Mouse (Mus musculus) adrenal gland, postnatal 14 days (tissue): ENCODE data around the gene Bcl9. TPM values are rescaled to one million over a fixed set of nuclear protein-coding genes. Genes with fewer than 3 reads are reported as not detected.

Experiments used
- DNase-seq: peaks from one replicate; pipeline ENCODE4 v3.0.0; 2021; ENCODE audit warnings: mixed read lengths
- total RNA-seq: library from RNA; stranded (reverse); gene quantifications from 2 replicates; pipeline ENCODE4 v1.2.3, GENCODE M21; 2021

Bcl9 gene
- total RNA-seq, 1 experiment from 2014 or later = 14.7 TPM

DNA sequence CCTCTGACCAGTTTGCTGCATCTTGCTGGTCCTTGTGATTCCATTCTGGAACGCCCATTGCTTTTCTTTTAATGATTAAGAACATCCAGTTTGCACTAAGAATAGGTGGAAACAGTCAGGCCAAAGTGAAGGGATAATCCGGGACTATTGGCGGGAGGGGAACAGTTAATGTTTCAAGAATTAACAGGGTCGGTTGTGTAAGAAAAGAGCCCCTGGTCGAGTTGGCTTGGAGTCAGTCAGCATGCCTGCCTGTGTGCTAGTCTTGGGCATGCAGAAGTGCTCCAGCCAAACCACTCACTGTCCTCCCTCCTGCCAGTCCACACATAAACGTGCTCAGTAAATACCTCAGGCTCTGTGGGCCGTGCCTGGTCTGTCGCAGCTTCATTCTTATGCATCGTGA lies 125.5 kb downstream of the Bcl9 start:
- DNase-seq = no peak

DNA sequence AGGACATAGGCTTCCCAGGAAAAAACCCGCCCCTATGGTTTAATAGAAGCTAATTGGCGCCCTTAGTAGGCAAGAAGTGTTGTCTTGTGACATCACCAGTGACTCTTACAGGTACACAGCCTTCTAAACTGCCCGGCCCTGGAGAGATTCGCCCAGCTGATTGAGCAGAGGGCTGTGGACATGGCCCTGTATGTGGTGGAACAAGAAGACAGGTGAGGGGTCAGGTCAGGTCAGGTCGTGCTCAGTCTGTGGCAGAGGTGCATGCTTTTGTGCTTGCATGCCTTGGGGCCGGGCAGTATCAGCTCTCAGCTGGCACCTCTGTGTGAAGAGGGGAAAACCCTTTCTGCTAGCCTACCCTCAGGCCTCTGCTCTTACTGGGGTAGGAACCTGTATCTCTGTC lies 126.2 kb downstream of the Bcl9 start:
- no peak for DNase-seq

DNA sequence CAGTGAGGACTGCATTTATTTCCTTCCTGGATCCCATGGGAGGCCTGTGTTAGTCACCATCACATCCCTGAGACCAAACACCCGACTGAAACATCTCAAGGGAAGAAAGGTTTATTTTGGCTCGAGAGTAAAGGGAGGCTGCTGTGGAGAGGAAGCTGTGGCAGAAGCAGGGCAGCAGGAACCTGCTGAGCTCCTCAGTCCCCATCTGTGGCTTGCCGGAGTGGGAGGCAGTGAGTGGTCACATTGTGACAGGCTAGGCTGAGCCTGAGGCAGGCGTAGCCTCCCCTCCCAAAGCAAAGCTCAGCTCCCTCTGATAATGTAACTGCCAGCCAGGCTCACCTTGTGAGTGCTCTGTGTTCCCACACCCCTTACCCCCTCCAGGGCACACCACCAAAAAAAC lies 130.6 kb downstream of the Bcl9 start:
- no peak for DNase-seq

DNA sequence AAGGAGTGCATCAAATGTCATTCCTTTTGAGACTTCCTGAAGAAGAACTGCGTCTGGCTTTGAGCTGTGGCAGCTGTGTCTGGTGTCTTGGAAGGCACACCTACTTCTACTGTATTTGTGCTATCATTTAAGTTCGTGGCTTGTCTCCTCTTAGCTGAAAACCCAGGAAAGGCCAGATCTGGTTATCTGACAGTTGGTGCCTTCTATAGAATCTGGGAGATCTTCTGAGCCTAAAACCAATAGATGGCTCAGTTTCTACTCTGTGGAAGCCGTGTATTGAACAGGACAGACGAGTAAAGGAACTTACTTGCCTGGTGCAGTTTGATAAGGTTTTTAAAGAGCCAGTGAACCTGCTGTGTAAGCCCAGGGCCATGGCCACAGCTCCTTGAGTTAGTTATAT lies 133.2 kb downstream of the Bcl9 start:
- DNase-seq = no peak

DNA sequence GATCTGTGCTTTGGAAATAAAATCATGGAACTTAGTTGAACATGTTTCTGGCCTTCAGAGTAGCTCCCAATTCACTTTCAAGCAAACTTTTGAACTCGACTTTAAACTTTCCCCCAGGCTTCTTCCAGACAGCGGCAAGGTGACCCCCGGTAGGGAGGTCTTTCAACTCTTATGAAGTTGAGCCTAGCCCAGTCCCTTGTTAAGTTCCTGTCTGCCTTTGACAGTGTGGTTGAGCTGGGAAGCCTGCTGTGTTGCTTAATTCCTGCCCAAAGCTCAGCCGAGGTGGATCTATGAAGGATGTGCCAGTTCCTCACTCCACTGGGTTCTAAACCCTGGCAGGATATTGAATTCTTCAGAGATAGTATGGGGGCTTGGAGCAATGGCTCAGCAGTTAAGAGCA lies 135.9 kb downstream of the Bcl9 start:
- DNase-seq = no peak

DNA sequence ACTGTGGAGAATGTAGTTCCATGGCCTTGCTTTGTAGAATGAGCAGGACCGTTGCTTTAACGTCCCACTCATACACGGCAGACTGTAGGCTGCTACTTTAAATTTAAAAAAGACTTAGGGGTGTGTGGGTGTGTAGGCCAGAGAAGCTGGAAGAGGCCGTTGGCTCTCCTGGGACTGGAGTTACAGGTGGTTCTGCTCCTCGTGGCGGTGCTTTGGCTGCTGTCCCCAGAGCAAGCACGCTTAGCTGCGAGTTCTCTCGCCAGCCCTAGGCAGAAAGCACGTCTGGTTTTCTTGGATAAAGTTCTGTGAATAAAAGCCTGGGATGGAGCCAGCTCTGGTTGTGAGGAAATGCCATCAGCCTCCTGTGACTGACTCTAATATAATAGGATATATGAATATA lies 136.8 kb downstream of the Bcl9 start:
- DNase-seq = peak; percentile 51

DNA sequence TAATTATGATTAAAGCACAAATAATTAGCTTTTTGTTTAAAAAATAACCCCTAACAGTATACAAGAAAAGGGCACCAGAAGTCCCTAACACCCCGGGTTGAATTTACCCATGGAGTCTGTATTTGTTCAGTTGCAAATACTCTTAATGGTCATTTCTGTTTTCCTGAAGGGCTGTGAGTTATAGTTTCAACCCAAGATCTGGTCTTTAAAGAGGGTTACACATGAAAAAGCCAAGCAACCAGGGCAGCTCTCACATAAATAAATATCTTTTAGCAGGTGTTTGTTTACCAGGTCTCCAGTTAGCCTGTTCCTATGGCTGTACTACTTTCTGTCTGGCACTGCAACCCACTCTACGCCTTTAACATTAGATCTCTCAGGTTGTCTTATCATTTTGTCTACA lies 137.7 kb downstream of the Bcl9 start:
- no peak for DNase-seq

DNA sequence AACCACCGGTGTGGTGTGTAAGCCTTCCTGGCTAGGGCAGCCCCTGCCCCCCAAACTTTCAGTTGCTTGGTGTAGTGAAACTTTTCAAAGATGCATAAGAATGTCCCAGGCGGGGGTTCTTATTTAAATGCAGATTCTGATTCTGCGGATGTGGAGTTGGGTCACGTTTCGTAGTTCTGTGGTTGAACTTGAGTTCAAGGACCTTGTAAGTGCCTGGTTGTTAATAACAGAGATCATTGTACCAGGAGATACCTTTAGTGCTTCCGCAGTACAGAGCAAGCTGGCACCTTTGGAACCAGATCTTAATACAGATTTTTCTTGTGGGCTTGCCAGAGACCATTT lies 138.2 kb downstream of the Bcl9 start:
- DNase-seq = no peak

DNA sequence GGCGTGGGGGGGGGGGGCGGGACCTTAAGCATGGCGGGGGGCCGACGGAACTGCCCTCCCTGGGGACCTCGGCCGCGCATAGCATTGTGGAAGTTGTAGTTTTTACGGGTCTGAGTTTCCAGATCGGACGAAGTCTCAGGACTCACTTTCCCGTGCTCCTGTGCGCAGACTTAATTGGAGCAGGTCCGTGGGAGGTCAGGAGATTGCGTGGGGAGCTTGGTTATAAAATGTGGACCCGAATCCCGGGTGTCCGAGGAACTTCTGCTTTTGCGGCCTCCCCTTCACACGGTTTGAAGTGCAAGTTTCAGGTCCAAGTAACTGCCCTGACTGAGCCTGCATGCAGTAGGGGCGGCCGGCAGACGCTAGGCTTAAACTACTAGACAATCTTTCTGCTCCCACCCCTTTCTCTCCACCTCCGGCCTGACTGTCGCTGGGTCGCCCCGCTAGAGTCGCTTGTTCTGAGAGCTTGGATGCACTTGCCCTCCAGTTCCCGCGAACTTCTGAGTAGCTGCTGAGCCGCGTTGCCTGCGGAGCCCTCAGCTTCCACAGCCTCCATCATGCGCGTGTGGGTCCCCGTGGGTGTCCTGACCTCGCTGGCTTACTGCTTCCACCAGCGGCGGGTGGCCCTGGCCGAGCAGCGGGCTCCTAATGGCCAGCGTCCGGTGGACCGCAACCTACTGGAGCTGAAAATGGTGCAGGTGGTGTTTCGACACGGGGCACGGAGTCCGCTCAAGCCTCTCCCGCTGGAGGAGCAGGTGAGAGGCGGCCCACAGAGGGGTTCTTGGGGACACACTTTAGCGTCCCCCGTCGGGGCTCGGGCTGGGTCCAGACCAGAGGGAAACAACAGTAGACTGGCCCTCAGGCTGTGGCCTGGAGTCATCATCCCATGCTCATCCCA lies 138.9 kb downstream of the Bcl9 start, which contains the start of gene Acp6:
Gene Acp6, plus strand, starts transcription at position 167 of the 898 bp plus-strand sequence.
- DNase-seq = peak; percentile 95

DNA sequence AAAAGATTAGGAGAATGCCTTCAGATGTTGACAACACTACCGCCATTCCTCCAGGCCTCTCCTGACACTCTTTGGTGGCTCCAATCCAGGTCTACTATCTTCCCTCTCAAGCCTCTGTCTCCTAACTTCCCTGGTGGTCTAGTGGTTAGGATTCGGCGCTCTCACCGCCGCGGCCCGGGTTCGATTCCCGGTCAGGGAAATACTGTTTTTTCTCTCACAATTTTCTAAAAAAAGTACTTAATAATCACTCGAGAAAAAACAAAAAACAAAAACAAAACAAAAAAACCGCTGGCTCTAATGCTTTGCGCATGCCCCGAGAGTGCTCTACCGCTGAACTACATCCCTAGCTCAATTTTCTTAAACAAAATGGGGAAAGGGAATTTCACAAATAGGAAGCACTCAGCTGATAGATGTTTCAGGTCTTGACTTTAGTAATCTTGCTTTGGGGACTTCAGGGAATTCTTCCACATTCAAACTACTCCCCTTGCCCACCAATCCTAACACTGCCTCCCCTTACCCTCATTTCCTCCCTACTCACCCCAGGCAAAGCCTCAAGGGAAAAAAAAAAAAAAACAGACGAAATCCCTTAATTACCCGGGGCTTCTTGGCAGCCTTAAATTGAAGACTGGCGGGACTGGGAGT lies 139.6 kb downstream of the Bcl9 start:
- DNase-seq = peak; percentile 89

DNA sequence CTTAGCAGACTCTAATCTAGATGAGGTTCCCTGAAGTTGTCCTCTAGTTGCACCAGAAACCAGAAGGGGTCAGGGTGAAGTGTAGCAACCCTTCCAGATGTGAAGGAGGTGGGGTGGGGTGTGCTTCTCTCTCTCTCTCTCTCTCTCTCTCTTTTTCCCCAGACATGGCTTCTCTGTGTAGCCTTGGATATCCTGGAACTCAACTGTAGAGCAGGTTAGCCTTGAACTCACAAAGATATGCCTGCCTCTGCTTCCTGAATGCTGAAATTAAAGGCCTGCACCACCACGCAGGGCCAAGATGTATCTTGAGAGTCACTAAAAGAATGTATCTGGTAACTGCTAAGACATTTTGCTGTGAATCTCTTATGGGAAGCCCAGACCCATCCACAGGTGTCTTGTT lies 140.4 kb downstream of the Bcl9 start:
- no peak for DNase-seq

DNA sequence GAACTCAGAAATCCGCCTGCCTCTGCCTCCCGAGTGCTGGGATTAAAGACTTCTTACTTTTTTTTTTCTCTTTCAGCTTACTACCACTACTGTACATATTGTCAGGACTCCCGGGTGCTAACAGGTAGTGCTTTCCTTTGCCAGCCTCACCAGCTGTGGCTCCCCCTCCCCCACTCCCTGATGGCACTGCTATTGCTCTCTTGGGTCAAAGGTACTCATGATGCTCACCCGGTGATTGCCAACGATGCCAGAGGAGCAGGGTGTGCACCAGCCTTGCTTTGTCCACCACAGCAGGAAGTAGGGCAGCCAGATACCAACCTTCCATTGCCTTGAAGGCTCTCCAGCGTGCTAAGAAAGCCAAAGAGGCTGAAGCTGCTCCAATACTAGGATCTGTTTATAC lies 141.3 kb downstream of the Bcl9 start:
- no peak for DNase-seq

Other genes with a start within 250 kb of the Bcl9 start
- gene Acp6, start 139.1 kb downstream of the Bcl9 start, total RNA-seq = 40.0 and 42.3 TPM in 2 replicates
- gene Olfr1402, start 124.1 kb upstream of the Bcl9 start, total RNA-seq = not detected in 2 replicates